Mouse (Mus musculus): Measurements from ENCODE around the gene Gm10638.

The Gm10638 gene

DNA sequence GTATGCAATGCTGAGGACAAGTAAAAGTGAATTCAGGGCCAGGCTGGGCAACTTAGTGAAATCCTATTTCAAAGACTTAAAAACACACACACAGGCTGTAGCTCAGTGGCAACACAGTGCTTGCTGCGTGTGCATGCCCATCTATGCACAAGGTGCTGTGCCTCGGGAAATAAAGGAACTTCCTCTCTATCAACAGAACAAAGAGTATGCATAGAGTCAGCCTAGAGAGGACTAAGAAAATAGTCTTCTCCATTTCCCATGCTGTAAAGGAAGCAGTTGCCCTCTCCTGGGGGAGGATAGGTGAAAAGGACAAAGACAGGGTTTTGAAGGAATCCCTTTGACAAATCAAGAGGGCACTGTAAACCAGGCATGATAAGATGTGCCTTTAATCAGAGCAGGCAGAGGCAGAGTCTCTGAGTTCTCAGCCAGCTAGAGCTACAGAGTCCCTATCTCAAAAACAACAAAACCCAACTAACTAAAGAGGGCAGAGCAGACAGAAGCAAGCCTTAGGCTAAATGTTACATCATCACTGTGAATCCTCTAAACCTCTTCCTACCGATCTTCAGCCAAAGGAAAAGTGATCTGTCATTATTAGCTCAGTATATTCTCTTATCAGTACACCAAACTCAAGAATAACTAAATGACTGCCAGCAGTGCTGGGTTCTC, 9.9 kb upstream of the Gm10638 start:
- no peak for DNase-seq (ENCODE audit: low read depth)

DNA sequence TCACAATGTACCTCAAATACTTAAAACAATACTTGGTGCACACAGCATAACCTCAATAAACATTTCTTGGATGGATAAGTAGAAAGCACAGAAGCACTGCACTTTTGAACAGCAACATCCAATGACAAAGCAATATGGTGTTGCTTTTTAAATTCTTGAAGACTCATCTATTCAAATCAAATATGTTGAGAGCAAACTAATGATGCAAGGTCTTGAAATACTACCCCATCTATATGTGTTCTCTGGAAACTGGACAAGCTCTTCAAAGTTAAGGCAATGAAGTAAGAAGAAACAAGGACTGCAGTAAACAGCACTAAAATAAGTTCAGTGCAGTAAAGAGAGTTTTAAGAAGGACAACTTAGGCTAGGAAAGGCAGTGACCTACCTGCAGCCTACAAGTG, 4.6 kb upstream of the Gm10638 start:
- no peak for DNase-seq (ENCODE audit: low read depth)

- DNase-seq (ENCODE audit: low read depth), result no peak
Observed at GRCm38 (mm10) chr8:86741627-86742026, 3.9 kb upstream of the Gm10638 start.

DNA sequence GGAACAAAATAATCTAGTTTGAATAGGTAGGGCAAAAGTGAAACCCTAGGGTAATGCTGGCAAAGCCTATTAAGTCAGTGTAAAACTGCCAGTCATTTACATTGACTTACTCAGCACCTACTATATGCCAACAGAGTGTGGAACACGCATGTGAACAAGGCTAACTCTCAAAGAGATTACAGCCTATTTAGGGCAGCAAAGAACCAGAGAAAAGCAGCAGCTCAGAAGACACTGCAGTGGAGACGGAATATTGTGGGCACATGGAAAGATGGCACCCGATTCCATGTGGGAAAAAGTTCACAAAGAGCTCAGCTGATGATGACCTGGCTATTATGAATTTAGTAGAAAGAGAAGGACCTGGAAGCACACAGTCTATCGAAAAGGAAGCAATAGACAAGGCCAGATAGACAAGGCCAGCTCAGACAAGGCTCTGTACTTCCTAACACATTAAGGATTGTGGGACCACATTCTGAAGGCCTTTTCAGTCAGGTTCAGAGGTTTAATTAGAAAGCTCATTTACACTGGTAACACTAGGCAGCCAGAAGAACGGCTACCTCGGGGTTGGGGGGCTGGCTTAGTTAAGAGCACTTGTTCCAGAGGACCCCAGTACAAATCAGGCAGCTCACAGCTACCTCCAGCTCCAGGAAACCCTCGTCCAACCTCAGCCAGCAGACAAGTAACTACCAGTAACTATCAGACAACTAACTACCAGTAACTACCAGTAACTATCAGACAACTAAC, 2.7 kb upstream of the Gm10638 start:
- no peak for DNase-seq (ENCODE audit: low read depth)

DNA sequence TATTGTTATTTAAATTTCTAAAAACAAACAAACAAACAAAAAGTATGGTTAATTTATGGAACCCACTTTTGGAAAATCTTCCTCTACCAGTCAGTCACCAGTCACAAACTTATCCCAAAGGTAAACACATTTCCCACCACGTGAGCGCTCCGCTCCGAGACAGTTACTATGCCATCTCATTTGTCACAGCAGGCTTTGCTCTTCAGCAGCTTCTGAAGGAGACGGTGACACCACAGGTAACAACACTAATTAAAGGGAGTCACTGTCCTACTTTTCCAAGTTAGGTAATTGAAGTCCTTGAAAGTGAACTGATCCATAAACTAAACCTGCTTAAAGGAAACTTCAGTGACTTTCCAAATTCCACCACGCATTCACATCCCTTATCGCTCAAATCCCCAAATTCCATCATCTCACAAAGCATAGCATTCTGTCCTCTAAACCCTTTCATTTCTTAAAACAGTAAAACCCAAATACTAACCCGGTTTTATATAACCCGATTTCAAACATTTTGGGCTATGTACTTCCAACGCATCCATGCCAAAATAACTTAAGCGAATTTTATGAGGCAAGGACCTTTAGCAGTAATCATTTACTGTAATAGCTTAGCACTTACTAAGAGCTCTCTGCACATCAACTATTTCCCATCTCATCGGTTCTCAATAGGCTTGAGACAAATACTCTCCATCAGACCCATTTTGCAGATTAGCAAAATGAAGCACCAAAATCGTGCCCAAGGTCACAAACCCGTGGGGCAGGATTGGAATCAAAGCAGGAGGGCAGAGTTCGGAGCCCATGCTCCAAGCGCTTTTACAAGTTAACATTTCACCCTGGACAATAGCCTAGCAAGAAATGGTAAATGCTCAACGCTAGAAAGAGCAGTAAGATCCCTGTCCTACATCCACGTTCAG, 932 bp upstream of the Gm10638 start:
- no peak for DNase-seq (ENCODE audit: low read depth)

GRCm38 (mm10) chr8:86745935-86746441, 489 bp downstream of the Gm10638 start:
- DNase-seq (ENCODE audit: low read depth), result peak; percentile 96

GRCm38 (mm10) chr8:86746511-86746910, 1.0 kb downstream of the Gm10638 start:
- no peak for DNase-seq (ENCODE audit: low read depth)

GRCm38 (mm10) chr8:86749842-86750241, 4.3 kb downstream of the Gm10638 start:
- DNase-seq (ENCODE audit: low read depth), result no peak

DNA sequence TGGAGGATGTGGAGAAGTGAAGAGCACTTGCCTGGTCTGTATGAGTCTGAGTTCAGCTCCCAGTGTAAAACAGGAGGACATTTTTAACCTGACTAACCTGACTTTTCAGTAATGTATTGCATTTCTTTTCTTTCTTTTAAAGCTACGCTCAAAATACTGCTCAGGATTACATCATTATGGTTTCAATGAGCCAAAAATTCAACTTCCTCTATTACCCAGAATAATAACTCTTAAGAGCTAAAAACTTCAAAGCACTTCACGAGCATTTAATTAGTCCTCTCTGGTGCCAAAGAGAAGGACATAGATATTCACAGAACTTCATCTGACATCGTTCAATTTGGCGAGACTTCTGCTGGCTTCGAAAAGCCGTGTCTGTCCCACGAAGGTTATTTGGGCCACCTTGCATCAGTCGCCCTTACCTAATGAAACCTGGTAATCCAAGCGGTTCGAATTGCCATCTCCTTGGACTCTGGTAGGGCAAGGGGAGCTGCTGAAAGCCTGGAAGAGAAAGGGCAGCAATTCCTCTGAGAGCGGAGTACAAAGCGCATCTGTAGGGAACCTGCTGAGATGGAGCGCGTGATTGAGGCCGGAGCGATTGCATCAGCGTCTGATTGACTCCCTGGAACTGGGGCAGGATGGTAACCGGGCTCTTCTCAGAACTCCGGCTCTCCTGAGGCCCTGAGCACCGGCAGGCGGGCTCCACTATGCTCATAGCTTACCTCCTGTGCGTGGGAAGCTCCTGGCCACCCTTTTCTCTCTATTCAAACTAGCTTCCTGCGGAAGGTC, 11.6 kb downstream of the Gm10638 start:
- DNase-seq (ENCODE audit: low read depth), result no peak

DNA sequence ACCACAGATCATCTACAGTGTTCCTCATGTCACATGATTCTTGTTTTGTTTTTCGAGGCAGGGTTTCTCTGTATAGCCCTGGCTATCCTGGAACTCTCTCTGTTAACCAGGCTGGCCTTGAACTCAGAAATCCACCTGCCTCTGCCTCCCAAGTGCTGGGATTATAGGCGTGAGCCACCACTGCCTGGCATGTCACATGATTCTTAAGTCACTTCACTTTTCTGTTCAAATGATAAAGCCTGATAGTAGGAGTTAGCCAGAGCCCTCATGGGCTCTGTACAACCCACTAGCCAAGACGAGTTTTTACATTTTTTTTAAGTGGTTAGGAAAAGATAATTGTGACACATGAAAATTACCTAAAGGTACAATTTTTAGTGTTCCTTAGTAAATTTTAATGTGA, 13.2 kb downstream of the Gm10638 start:
- DNase-seq (ENCODE audit: low read depth), result no peak

- DNase-seq (ENCODE audit: low read depth), result no peak
Observed at GRCm38 (mm10) chr8:86759090-86759491, 13.6 kb downstream of the Gm10638 start.

DNA sequence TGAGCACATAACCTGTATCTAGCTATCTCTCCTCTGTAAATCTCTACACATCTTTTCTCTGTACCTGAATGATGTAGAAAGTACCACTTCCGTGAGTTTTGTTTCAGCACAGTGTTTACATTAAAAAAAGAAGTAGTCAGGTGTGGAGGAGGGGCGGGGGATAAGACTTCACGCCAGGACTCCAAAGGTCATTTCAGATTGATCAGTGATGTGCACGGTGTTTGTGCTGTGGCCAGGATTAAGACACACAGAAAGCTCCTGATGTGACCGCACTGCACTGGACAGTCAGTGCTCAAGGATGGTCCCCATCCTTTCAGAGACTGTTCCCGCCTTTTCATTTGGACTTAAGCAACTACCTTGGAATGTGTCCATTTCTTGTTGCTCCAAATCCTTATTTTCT, 15.2 kb downstream of the Gm10638 start:
- DNase-seq (ENCODE audit: low read depth), result no peak

GRCm38 (mm10) chr8:86762806-86763205, 17.3 kb downstream of the Gm10638 start:
- no peak for DNase-seq (ENCODE audit: low read depth)

DNA sequence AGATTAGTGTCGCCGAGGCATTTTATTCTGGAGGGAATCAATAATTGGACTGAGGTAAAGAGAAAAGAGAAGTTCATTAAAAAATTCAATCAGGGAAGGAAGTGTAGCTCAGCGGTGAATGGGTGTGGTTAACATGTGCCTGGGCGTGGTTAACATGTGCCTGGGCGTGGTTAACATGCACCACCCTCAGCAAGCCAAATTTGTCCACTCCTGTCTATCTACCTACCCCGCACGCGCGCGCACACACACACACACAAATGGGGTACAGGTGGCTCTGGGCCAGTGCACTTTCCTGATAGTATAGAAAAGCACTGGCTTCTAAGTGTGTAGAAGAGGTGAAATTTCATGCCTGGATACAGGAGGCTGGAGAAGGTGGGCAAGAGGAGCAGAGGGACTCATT, 19.7 kb downstream of the Gm10638 start:
- DNase-seq (ENCODE audit: low read depth), result no peak

- DNase-seq (ENCODE audit: low read depth), result no peak
Observed at GRCm38 (mm10) chr8:86765669-86766068, 20.2 kb downstream of the Gm10638 start.

DNA sequence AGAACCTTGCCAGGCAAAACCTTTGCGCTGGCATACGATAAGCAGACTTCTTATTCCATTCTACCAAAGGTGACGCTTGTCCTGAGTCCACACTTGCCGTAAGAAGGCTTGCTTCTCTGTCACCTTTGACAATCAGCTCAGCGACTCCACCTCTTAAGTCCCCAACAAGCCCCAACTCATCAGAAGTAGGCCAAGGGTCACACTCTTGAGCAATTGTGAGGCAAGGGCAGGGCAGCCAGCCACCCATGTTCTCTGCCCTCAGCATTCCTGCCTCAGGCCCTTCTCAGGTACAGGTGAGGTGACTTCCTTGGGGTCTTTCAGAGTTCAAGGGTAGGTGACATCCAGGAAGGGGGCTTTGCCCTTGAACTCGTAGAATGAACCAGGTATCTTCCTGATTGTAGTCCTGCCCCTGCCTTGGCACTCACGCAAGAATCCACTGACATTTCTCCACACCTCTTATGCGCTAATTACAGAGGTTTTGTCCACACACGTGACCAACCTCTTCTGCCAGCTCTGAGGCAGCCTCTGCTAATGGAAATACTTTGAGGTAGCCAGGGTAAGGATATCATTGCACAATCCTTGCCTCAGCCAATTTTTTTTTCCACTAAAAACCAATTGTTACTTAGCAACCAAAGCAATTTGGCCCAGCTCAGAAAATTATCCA, 21.2 kb downstream of the Gm10638 start:
- DNase-seq (ENCODE audit: low read depth), result peak; percentile 51

GRCm38 (mm10) chr8:86768499-86768898, 23.0 kb downstream of the Gm10638 start:
- peak; percentile 90 for DNase-seq (ENCODE audit: low read depth)

GRCm38 (mm10) chr8:86769945-86770715, 24.6 kb downstream of the Gm10638 start:
- peak; percentile 79 for DNase-seq (ENCODE audit: low read depth)

- DNase-seq (ENCODE audit: low read depth), result no peak
Observed at GRCm38 (mm10) chr8:86779207-86779606, 33.7 kb downstream of the Gm10638 start.

- DNase-seq (ENCODE audit: low read depth), result no peak
Observed at GRCm38 (mm10) chr8:86781094-86781493, 35.6 kb downstream of the Gm10638 start.
